Mouse (Mus musculus) testis, adult 2 months (tissue): Measurements from ENCODE around the gene Lce1f. TPM values are rescaled to one million over a fixed set of nuclear protein-coding genes. Genes with fewer than 3 reads are reported as not detected.
"Not testable (repeated sequence)": the region's sequence is repeated elsewhere in the genome, so short reads cannot be mapped to it uniquely, and the experiment has no call there.

ENCODE experiments used
- H3K27ac ChIP-seq: fragments of 200-500 bp; 2 replicates; pipeline ENCODE4 v1.5.1; 2012; ENCODE audit warnings: low read depth, low read length; ENCODE audit not compliant: control insufficient read depth, insufficient read depth
- H3K27me3 ChIP-seq: fragments of 200-500 bp; 2 replicates; pipeline ENCODE4 v1.6.1; 2012; ENCODE audit warnings: mild to moderate bottlenecking, low read length, moderate library complexity; ENCODE audit not compliant: control insufficient read depth, insufficient read depth
- H3K36me3 ChIP-seq: fragments of 200-500 bp; 2 replicates; pipeline ENCODE4 v1.6.1; 2012; ENCODE audit warnings: mild to moderate bottlenecking, low read length; ENCODE audit not compliant: control insufficient read depth, insufficient read depth
- H3K4me1 ChIP-seq: fragments of 200-500 bp; 2 replicates; pipeline ENCODE4 v1.6.1; 2012; ENCODE audit warnings: low read length; ENCODE audit not compliant: control insufficient read depth, insufficient read depth
- H3K4me3 ChIP-seq: fragments of 200-500 bp; 2 replicates; pipeline ENCODE4 v1.5.1; 2012; ENCODE audit warnings: low read depth, mild to moderate bottlenecking, low read length, moderate library complexity, mixed read lengths; ENCODE audit not compliant: control insufficient read depth
- CTCF ChIP-seq: fragments of 200-500 bp; IDR thresholded peaks from 2 replicates; pipeline ENCODE4 v1.5.1; 2012; ENCODE audit warnings: low read depth, mild to moderate bottlenecking, inconsistent platforms, low read length, moderate library complexity; ENCODE audit not compliant: control insufficient read depth, insufficient read depth, insufficient replicate concordance
- POLR2A ChIP-seq: fragments of 200-500 bp; IDR thresholded peaks from 2 replicates; pipeline ENCODE4 v1.6.1; 2012; ENCODE audit warnings: low read depth, mild to moderate bottlenecking, inconsistent platforms, low read length, moderate library complexity; ENCODE audit not compliant: control insufficient read depth
- polyA plus RNA-seq: library from polyadenylated mRNA; depleted of rRNA; stranded (reverse); fragments of >200 nt; gene quantifications from 2 replicates; pipeline ENCODE4 v1.2.3, GENCODE M21; 2012; rRNA removed

The Lce1f gene
- polyA plus RNA-seq, 1 experiment = not detected

- H3K36me3 ChIP-seq = no peaks in the 10 kb centered on the region
- no peaks in the 10 kb centered on the region for H3K27me3 ChIP-seq
- H3K4me1 ChIP-seq = no peaks in the 10 kb centered on the region
- H3K27ac ChIP-seq = no peak within 1 kb of the TSS
- TF ChIP-seq POLR2A (no peak), CTCF (no peak)
- no peak within 1 kb of the TSS for H3K4me3 ChIP-seq
These were observed 11.2 kb downstream of the Lce1f start, which contains the start of gene Lce1e for GRCm38 (mm10) chr3:92708974-92709373. Gene Lce1e (minus strand): TSS chr3:92709074.

GRCm38 (mm10) chr3:92694613-92695012, 25.5 kb downstream of the Lce1f start:
- Histone ChIP-seq H3K36me3 (no peaks in the 10 kb centered on the region), H3K27me3 (no peaks in the 10 kb centered on the region), H3K4me1 (no peaks in the 10 kb centered on the region), H3K4me3 (no peak overlapping the region), H3K27ac (no peak overlapping the region)
- no peak for TF ChIP-seq POLR2A
- TF ChIP-seq CTCF = no peak

- Histone ChIP-seq H3K4me3 (no peak overlapping the region), H3K36me3 (no peaks in the 10 kb centered on the region), H3K27me3 (no peaks in the 10 kb centered on the region), H3K4me1 (no peaks in the 10 kb centered on the region), H3K27ac (no peak overlapping the region)
- TF ChIP-seq POLR2A = no peak
- no peak for TF ChIP-seq CTCF
These were observed 28.5 kb downstream of the Lce1f start for GRCm38 (mm10) chr3:92691688-92692087.

- not testable (repeated sequence) for H3K27me3 ChIP-seq, H3K27ac ChIP-seq, H3K4me1 ChIP-seq, H3K4me3 ChIP-seq, H3K36me3 ChIP-seq
These were observed 31.0 kb downstream of the Lce1f start for GRCm38 (mm10) chr3:92689154-92689553.

- TF ChIP-seq POLR2A = no peak
- no peak for TF ChIP-seq CTCF
- no peaks in the 10 kb centered on the region for H3K36me3 ChIP-seq
- H3K4me3 ChIP-seq = no peak within 1 kb of the TSS
- no peak within 1 kb of the TSS for H3K27ac ChIP-seq
- H3K4me1 ChIP-seq = no peaks in the 10 kb centered on the region
- H3K27me3 ChIP-seq = no peaks in the 10 kb centered on the region
These were observed 33.0 kb downstream of the Lce1f start, which contains the start of gene Lce1d for GRCm38 (mm10) chr3:92687110-92687509. Gene Lce1d (minus strand): TSS chr3:92687210.

- Histone ChIP-seq H3K27ac (no peak within 1 kb of the TSS), H3K36me3 (no peaks in the 10 kb centered on the region), H3K4me1 (no peaks in the 10 kb centered on the region), H3K27me3 (no peaks in the 10 kb centered on the region), H3K4me3 (no peak within 1 kb of the TSS)
- TF ChIP-seq POLR2A (no peak), CTCF (no peak)
These were observed 41.2 kb downstream of the Lce1f start, which contains the start of gene Lce1c for GRCm38 (mm10) chr3:92678947-92679346. Gene Lce1c (plus strand): TSS chr3:92679247.

- no peaks in the 10 kb centered on the region for H3K36me3 ChIP-seq
- no peaks in the 10 kb centered on the region for H3K4me1 ChIP-seq
- no peaks in the 10 kb centered on the region for H3K27me3 ChIP-seq
- H3K4me3 ChIP-seq = no peak within 1 kb of the TSS
- no peak for TF ChIP-seq CTCF
- no peak for TF ChIP-seq POLR2A
- no peak within 1 kb of the TSS for H3K27ac ChIP-seq
These were observed 49.9 kb downstream of the Lce1f start, which contains the start of gene Lce1a2 for GRCm38 (mm10) chr3:92670215-92670614. Gene Lce1a2 (minus strand): TSS chr3:92670315.

Other genes starting within 250 kb of the Lce1f start
- 0.32 and 0.73 TPM in 2 replicates for gene Sprr1a, start 234.5 kb downstream of the Lce1f start, polyA plus RNA-seq
- not detected in 2 replicates for gene Sprr4, start 219.9 kb downstream of the Lce1f start, polyA plus RNA-seq
- gene 2310046K23Rik, start 185.8 kb downstream of the Lce1f start, polyA plus RNA-seq = not detected in 2 replicates
- gene Ivl, start 146.6 kb downstream of the Lce1f start, polyA plus RNA-seq = 0.05 and 0.06 TPM in 2 replicates
- gene Smcp, start 131.4 kb downstream of the Lce1f start, polyA plus RNA-seq = 4,177 and 4,558 TPM in 2 replicates
- gene 2210017I01Rik, start 112.9 kb downstream of the Lce1f start, polyA plus RNA-seq = 0.67 and 0.94 TPM in 2 replicates
- gene Lce6a, start 98.7 kb downstream of the Lce1f start, polyA plus RNA-seq = 0.66 and 0.89 TPM in 2 replicates
- not detected in 2 replicates for gene Lce1a1, start 72.0 kb downstream of the Lce1f start, polyA plus RNA-seq
- not detected in 2 replicates for gene Lce1b, start 63.4 kb downstream of the Lce1f start, polyA plus RNA-seq
- gene Lce1a2, start 50.0 kb downstream of the Lce1f start, polyA plus RNA-seq = not detected in 2 replicates
- 0.42 and 0.85 TPM in 2 replicates for gene Lce1c, start 41.1 kb downstream of the Lce1f start, polyA plus RNA-seq
- gene Lce1d, start 33.1 kb downstream of the Lce1f start, polyA plus RNA-seq = not detected in 2 replicates
- gene Lce1e, start 11.3 kb downstream of the Lce1f start, polyA plus RNA-seq = not detected in 2 replicates
- gene Gm38119, start 18.7 kb upstream of the Lce1f start, polyA plus RNA-seq = not detected in 2 replicates
- gene Lce1g, start 32.0 kb upstream of the Lce1f start, polyA plus RNA-seq = not detected in 2 replicates
- not detected in 2 replicates for gene Lce1h, start 44.7 kb upstream of the Lce1f start, polyA plus RNA-seq
- not detected in 2 replicates for gene Lce1i, start 58.5 kb upstream of the Lce1f start, polyA plus RNA-seq
- gene Lce1j, start 70.2 kb upstream of the Lce1f start, polyA plus RNA-seq = not detected in 2 replicates
- gene Lce1k, start 87.5 kb upstream of the Lce1f start, polyA plus RNA-seq = not detected in 2 replicates
- not detected in 2 replicates for gene Kprp, start 106.9 kb upstream of the Lce1f start, polyA plus RNA-seq
- gene Lce1l, start 130.9 kb upstream of the Lce1f start, polyA plus RNA-seq = not detected in 2 replicates
- not detected in 2 replicates for gene 2310050C09Rik, start 149.9 kb upstream of the Lce1f start, polyA plus RNA-seq
- gene Lce3a, start 205.9 kb upstream of the Lce1f start, polyA plus RNA-seq = not detected in 2 replicates
- not detected in 2 replicates for gene Lce3b, start 212.6 kb upstream of the Lce1f start, polyA plus RNA-seq
- not detected in 2 replicates for gene Lce3c, start 224.1 kb upstream of the Lce1f start, polyA plus RNA-seq
- gene Lce3d, start 237.0 kb upstream of the Lce1f start, polyA plus RNA-seq = not detected in 2 replicates
- gene Lce3e, start 246.7 kb upstream of the Lce1f start, polyA plus RNA-seq = not detected in 2 replicates